Comparison of ENCODE assay signal across 18 mouse cellular contexts in genomic region chr8:70466305-70466704, GRCm38 (mm10). TPM values are rescaled to one million over a fixed set of nuclear protein-coding genes. Genes with fewer than 3 reads are reported as not detected.
DNase-seq lines count a peak whose midpoint lies in the region; ATAC-seq and TF ChIP-seq lines count a peak whose summit lies in the region.
"Had no signal": no experiment of that assay in that cellular context is flagged by ENCODE, and none has a peak within 500 bp of the region (broad histone marks: within the 10 kb centered on the region; RNA-seq: fewer than 3 reads in every experiment).

No protein-coding gene starts in this region.

- H3K9me3 ChIP-seq in hindbrain, embryonic 12.5 days (replicated peaks) = no peaks in the 10 kb centered on the region
- no peaks in the 10 kb centered on the region for H3K9me3 ChIP-seq in hindbrain, embryonic 16.5 days (ENCODE audit: control insufficient read depth, low read length)
- no peaks in the 10 kb centered on the region for H3K9me3 ChIP-seq in E14TG2a.4 (ENCODE audit: low read length)
- H3K9me3 ChIP-seq: intestine, embryonic 15.5 days; limb, embryonic 13.5 days; liver, embryonic 15.5 days; stomach, embryonic 15.5 days had no signal

- intact Hi-C loops in gastrocnemius, postnatal 14 days (cut with DNase I; ENCODE audit: low total_unique reads) = no loop called here

- no peak overlapping the region for H3K4me3 ChIP-seq in hindbrain, embryonic 12.5 days
- no peak overlapping the region for H3K4me3 ChIP-seq in hindbrain, embryonic 16.5 days (ENCODE audit: low read length)
- 0 out of 2 replicates have a peak overlapping the region, but pooled peaks have one; percentile 35 for H3K4me3 ChIP-seq in E14TG2a.4 (replicated peaks; ENCODE audit: low read length)
- no peak overlapping the region for H3K4me3 ChIP-seq in embryonic fibroblast, embryonic 13.5 days (ENCODE audit: insufficient read depth, low read length)
- H3K4me3 ChIP-seq: intestine, embryonic 15.5 days; limb, embryonic 13.5 days; liver, embryonic 15.5 days; stomach, embryonic 15.5 days had no signal

- TF ChIP-seq POLR2A in embryonic fibroblast, embryonic 13.5 days (IDR thresholded peaks at IDR 0.05; ENCODE audit: low read depth, low read length) = no peak

- no peak overlapping the region for H3K4me2 ChIP-seq in hindbrain, embryonic 12.5 days (replicated peaks)
- no peak overlapping the region for H3K4me2 ChIP-seq in hindbrain, embryonic 16.5 days (ENCODE audit: low read length)
- H3K4me2 ChIP-seq: intestine, embryonic 15.5 days; limb, embryonic 13.5 days; liver, embryonic 15.5 days; stomach, embryonic 15.5 days had no signal

- H3K27me3 ChIP-seq in hindbrain, embryonic 12.5 days = no peaks in the 10 kb centered on the region
- no peaks in the 10 kb centered on the region for H3K27me3 ChIP-seq in hindbrain, embryonic 16.5 days (replicated peaks; ENCODE audit: control insufficient read depth, insufficient read depth, low read length)
- H3K27me3 ChIP-seq in E14TG2a.4 (ENCODE audit: insufficient read depth, low read length) = no peaks in the 10 kb centered on the region
- H3K27me3 ChIP-seq: intestine, embryonic 15.5 days; limb, embryonic 13.5 days; liver, embryonic 15.5 days; stomach, embryonic 15.5 days had no signal

- no peak overlapping the region for H3K9ac ChIP-seq in hindbrain, embryonic 12.5 days
- no peak overlapping the region for H3K9ac ChIP-seq in hindbrain, embryonic 16.5 days (ENCODE audit: low read depth, low read length)
- H3K9ac ChIP-seq: intestine, embryonic 15.5 days; limb, embryonic 13.5 days; liver, embryonic 15.5 days; stomach, embryonic 15.5 days had no signal

- peaks cover 12% of the 10 kb centered on the region for H3K4me1 ChIP-seq in hindbrain, embryonic 12.5 days
- H3K4me1 ChIP-seq in hindbrain, embryonic 16.5 days (ENCODE audit: control insufficient read depth, insufficient read depth, low read depth, low read length) = peaks cover 6% of the 10 kb centered on the region
- H3K4me1 ChIP-seq in E14TG2a.4 (replicated peaks; ENCODE audit: low read depth, low read length) = peaks cover 43% of the 10 kb centered on the region
- peaks cover 24% of the 10 kb centered on the region for H3K4me1 ChIP-seq in embryonic fibroblast, embryonic 13.5 days (ENCODE audit: control insufficient read depth, insufficient read depth, low read length)

- DNase-seq in gastrocnemius, postnatal 14 days = peak; percentile 43
- DNase-seq in gastrocnemius, postnatal 10 days = no peak
- DNase-seq in frontal cortex, postnatal 10 days (ENCODE audit: low spot score in 2 of 2) = no peak
- DNase-seq in spleen, postnatal 14 days (ENCODE audit: low spot score in 2 of 2) = no peak
- DNase-seq: adrenal gland, adult 2 months; cerebellum, postnatal 10 days; right cerebral cortex, postnatal 25 days had no signal

- H3K36me3 ChIP-seq in hindbrain, embryonic 12.5 days = peaks cover 3% of the 10 kb centered on the region; the same call in 1 of the 2 replicates
- H3K36me3 ChIP-seq in hindbrain, embryonic 16.5 days (ENCODE audit: control insufficient read depth, insufficient read depth, low read length) = peaks cover 3% of the 10 kb centered on the region; the same call in 1 of the 2 replicates
- H3K36me3 ChIP-seq in E14TG2a.4 (ENCODE audit: insufficient read depth, low read length) = peaks cover 50% of the 10 kb centered on the region
- H3K36me3 ChIP-seq: intestine, embryonic 15.5 days; liver, embryonic 15.5 days; stomach, embryonic 15.5 days had no signal

- no peak for ATAC-seq in hindbrain, embryonic 12.5 days (ENCODE audit: low FRiP score)
- ATAC-seq in hindbrain, embryonic 16.5 days = no peak
- ATAC-seq: intestine, embryonic 15.5 days had no signal

- H3K27ac ChIP-seq in hindbrain, embryonic 12.5 days = 0 out of 2 replicates have a peak overlapping the region, but pooled peaks have one; percentile 30
- no peak overlapping the region for H3K27ac ChIP-seq in hindbrain, embryonic 16.5 days (ENCODE audit: low read depth, low read length)
- 0 out of 2 replicates have a peak overlapping the region, but pooled peaks have one; percentile 4 for H3K27ac ChIP-seq in embryonic fibroblast, embryonic 13.5 days (ENCODE audit: insufficient read depth, low read length)
- H3K27ac ChIP-seq: intestine, embryonic 15.5 days; limb, embryonic 13.5 days; liver, embryonic 15.5 days; stomach, embryonic 15.5 days had no signal

- 84% methylated on average over 4 of the region's 4 CpGs for WGBS in hindbrain, embryonic 12.5 days
- 87% methylated on average over 4 of the region's 4 CpGs for WGBS in hindbrain, embryonic 16.5 days

- TF ChIP-seq CTCF in E14TG2a.4 (conservative IDR thresholded peaks at IDR 0.05; ENCODE audit: low read length) = no peak
- TF ChIP-seq CTCF in embryonic fibroblast, embryonic 13.5 days (IDR thresholded peaks at IDR 0.05; ENCODE audit: borderline replicate concordance, insufficient read depth, low read length) = no peak

RNA-seq across cellular contexts. Expression of gene Klhl26, which starts 10.5 kb away (rescaled TPM):
- 1 to 10 TPM; 5.4 TPM for total RNA-seq in gastrocnemius, postnatal 14 days (2021)
- total RNA-seq in gastrocnemius, postnatal 10 days (2021) = 1 to 10 TPM; 6.3 to 7.4 TPM
- 22.2 and 23.9 TPM in 2 replicates for polyA plus RNA-seq in hindbrain, embryonic 12.5 days (2016; fragmentation: Nextera tagmentation; extraction: Ambion mirVana)
- 36.1 and 37.5 TPM in 2 replicates for polyA plus RNA-seq in hindbrain, embryonic 16.5 days (2015; fragmentation: Nextera tagmentation; extraction: Ambion mirVana)
- polyA plus RNA-seq in embryonic fibroblast, embryonic 13.5 days (2011; ENCODE audit: insufficient read length, low read depth, missing spikeins) = 21.4 and 31.7 TPM in 2 replicates

RNA-seq across cellular contexts. Expression of gene Tmem59l, which starts 20.9 kb away (rescaled TPM):
- not detected for total RNA-seq in gastrocnemius, postnatal 14 days (2021)
- under 1 TPM; 0.18 to 0.26 TPM for total RNA-seq in gastrocnemius, postnatal 10 days (2021)
- polyA plus RNA-seq in hindbrain, embryonic 12.5 days (2016; fragmentation: Nextera tagmentation; extraction: Ambion mirVana) = 27.0 and 29.2 TPM in 2 replicates
- polyA plus RNA-seq in hindbrain, embryonic 16.5 days (2015; fragmentation: Nextera tagmentation; extraction: Ambion mirVana) = 164 and 190 TPM in 2 replicates
- polyA plus RNA-seq in embryonic fibroblast, embryonic 13.5 days (2011; ENCODE audit: insufficient read length, low read depth, missing spikeins) = 0.58 and 1.5 TPM in 2 replicates
- total RNA-seq: megakaryocyte, adult 5-6 weeks had no signal
- polyA plus RNA-seq: liver, embryonic 15.5 days; spleen, adult 2 months had no signal

RNA-seq across cellular contexts. Expression of gene Crlf1, which starts 26.7 kb away (rescaled TPM):
- 1 to 10 TPM; 1.5 to 1.9 TPM for total RNA-seq in gastrocnemius, postnatal 14 days (2021)
- 1 to 10 TPM; 2.8 to 3.4 TPM for total RNA-seq in gastrocnemius, postnatal 10 days (2021)
- 3.3 and 4.2 TPM in 2 replicates for polyA plus RNA-seq in hindbrain, embryonic 12.5 days (2016; fragmentation: Nextera tagmentation; extraction: Ambion mirVana)
- polyA plus RNA-seq in hindbrain, embryonic 16.5 days (2015; fragmentation: Nextera tagmentation; extraction: Ambion mirVana) = 9.3 and 15.5 TPM in 2 replicates
- 215 and 351 TPM in 2 replicates for polyA plus RNA-seq in embryonic fibroblast, embryonic 13.5 days (2011; ENCODE audit: insufficient read length, low read depth, missing spikeins)
- total RNA-seq: hematopoietic stem cell, adult 5-6 weeks; megakaryocyte, adult 5-6 weeks had no signal

RNA-seq across cellular contexts. Expression of gene Crtc1, which starts 26.9 kb away (rescaled TPM):
- total RNA-seq in gastrocnemius, postnatal 14 days (2021) = 1 to 10 TPM; 6.4 to 7.4 TPM
- 10 to 100 TPM in 1 of 2 experiments, 1 to 10 TPM in 1; 8.9 to 12.0 TPM for total RNA-seq in gastrocnemius, postnatal 10 days (2021)
- 24.6 and 27.1 TPM in 2 replicates for polyA plus RNA-seq in hindbrain, embryonic 12.5 days (2016; fragmentation: Nextera tagmentation; extraction: Ambion mirVana)
- polyA plus RNA-seq in hindbrain, embryonic 16.5 days (2015; fragmentation: Nextera tagmentation; extraction: Ambion mirVana) = 45.9 and 55.1 TPM in 2 replicates
- 13.7 and 15.6 TPM in 2 replicates for polyA plus RNA-seq in embryonic fibroblast, embryonic 13.5 days (2011; ENCODE audit: insufficient read length, low read depth, missing spikeins)

RNA-seq across cellular contexts. Expression of gene Rex1bd, which starts 40.2 kb away (rescaled TPM):
- total RNA-seq in gastrocnemius, postnatal 14 days (2021) = 100 to 1,000 TPM; 118 to 122 TPM
- total RNA-seq in gastrocnemius, postnatal 10 days (2021) = 100 to 1,000 TPM; 120 to 129 TPM
- 118 TPM in 2 replicates for polyA plus RNA-seq in hindbrain, embryonic 12.5 days (2016; fragmentation: Nextera tagmentation; extraction: Ambion mirVana)
- polyA plus RNA-seq in hindbrain, embryonic 16.5 days (2015; fragmentation: Nextera tagmentation; extraction: Ambion mirVana) = 173 and 192 TPM in 2 replicates
- 29.9 and 46.6 TPM in 2 replicates for polyA plus RNA-seq in embryonic fibroblast, embryonic 13.5 days (2011; ENCODE audit: insufficient read length, low read depth, missing spikeins)

Comparison
In these comparisons a context has a peak if more than half of its experiments do, and no peak if none do; other contexts are left out.
1. RNA of gene Tmem59l, which starts 20.9 kb away (polyA plus RNA-seq): 164 to 190 TPM in hindbrain, embryonic 16.5 days and 27.0 to 29.2 TPM in hindbrain, embryonic 12.5 days; 0.58 to 1.5 TPM in embryonic fibroblast, embryonic 13.5 days; every median in the first group is over 10 times any median in the second.
2. RNA of gene Crlf1, which starts 26.7 kb away (polyA plus RNA-seq): 215 to 351 TPM in embryonic fibroblast, embryonic 13.5 days; 9.3 to 15.5 TPM in hindbrain, embryonic 16.5 days and 3.3 to 4.2 TPM in hindbrain, embryonic 12.5 days; every median in the first group is over 10 times any median in the second.